Mouse (Mus musculus) G1E (cell line): Measurements from ENCODE around the gene Mllt6.

Source experiments
- CTCF ChIP-seq: IDR thresholded peaks from 2 replicates; pipeline ENCODE4 v1.5.1; 2012; ENCODE audit warnings: low read depth, low read length, inconsistent platforms, mixed read lengths
- GATA1 ChIP-seq: IDR thresholded peaks from 2 replicates; pipeline ENCODE4 v1.6.1; 2012; ENCODE audit warnings: borderline replicate concordance, low read length, inconsistent platforms, mixed read lengths
- POLR2AphosphoS5 ChIP-seq: IDR thresholded peaks from 2 replicates; pipeline ENCODE4 v1.6.1; 2012; ENCODE audit warnings: low read depth, low read length, inconsistent platforms; ENCODE audit not compliant: insufficient replicate concordance

GRCm38 (mm10) chr11:97711200-97711900, 48.1 kb downstream of the Mllt6 start:
- TF ChIP-seq CTCF (no peak), POLR2AphosphoS5 (no peak), GATA1 (no peak)
